Mouse (Mus musculus) heart, postnatal 0 days (tissue): ENCODE results near the gene Mmp12.

Experiments used
- CTCF ChIP-seq: IDR thresholded peaks from 2 replicates; pipeline ENCODE4 v1.5.1; 2016; ENCODE audit warnings: antibody characterized with exemption, control low read depth, low read depth
- EP300 ChIP-seq: IDR thresholded peaks from 2 replicates; pipeline ENCODE4 v1.6.1; 2016; ENCODE audit warnings: antibody characterized with exemption, low read depth

DNA sequence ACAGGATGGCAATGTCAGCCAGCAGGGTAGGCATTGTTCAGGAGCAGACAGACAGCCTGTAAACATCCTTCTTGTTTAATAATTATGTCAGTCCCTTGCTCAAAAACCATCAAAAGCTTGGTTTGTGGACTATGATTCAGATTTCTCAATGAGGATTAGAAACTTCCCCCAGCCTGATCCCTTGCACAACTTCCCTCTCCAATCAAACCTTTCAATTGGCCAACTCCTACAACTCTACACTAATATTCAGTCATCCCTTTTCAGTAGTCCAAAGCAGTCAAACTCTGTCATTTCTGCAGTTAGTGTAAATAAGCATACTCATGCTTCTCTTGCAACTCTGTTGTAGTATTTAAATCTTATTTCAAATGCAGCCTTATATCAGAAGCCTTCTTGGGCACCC, 12.3 kb upstream of the Mmp12 start:
- TF ChIP-seq CTCF (no peak), EP300 (no peak)
